Mouse (Mus musculus) adrenal gland, postnatal 14 days (tissue): ENCODE data around the gene Ampd1. TPM values are rescaled to one million over a fixed set of nuclear protein-coding genes. Genes with fewer than 3 reads are reported as not detected.

Experiments
- DNase-seq: peaks from one replicate; pipeline ENCODE4 v3.0.0; 2021; ENCODE audit warnings: mixed read lengths
- total RNA-seq: library from RNA; stranded (reverse); gene quantifications from 2 replicates; pipeline ENCODE4 v1.2.3, GENCODE M21; 2021

Ampd1 gene
- total RNA-seq, 1 experiment from 2014 or later = not detected

DNA sequence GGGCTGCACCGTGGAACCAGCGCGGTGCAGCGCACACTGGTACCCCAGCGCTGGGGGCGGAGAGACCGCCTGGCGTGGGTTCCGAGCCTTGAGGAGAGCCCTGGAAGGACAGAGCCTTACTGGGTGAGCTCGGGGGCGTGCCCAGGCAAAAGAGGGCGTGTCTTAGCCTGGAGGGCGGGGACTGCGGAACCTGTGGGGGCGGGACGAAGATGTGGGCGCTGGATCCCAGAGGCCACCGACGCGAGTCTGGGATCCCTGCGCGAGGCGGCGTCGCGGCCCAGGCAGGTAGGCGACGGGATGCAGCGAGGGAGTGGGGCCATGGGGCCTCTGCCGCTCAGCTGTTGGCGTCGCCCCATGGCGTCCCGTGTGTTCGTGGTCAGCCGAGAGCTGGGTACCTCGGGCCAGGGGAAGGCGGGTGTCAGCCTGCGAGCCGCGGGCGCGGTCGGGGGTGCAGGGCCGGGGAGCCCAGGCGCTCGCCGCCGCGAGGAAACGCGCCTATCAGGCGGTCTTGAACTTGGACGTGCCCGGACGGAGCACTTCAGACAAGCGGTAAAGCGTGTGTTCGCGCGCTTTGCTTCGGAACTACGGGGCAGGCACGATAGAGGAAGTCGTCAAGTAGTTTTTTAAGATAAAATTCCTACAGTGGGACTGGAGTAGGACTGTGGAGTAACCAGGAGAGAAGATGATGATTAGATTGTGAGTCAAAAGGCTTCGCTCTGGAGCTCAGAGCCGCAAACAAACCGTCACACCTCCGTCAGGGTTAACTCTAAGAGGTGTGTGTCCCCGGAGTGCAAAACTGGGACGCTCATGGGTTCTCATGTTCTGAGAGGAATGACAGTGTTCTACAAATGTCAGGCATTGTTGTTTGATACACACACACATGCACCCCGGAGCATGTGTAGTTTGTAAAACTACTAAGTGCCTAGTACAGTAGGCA lies 28.9 kb downstream of the Ampd1 start, which contains the start of gene Dennd2c:
Gene Dennd2c, plus strand, starts transcription at position 151 of the 937 bp plus-strand sequence.
- DNase-seq = peak; percentile 97

DNA sequence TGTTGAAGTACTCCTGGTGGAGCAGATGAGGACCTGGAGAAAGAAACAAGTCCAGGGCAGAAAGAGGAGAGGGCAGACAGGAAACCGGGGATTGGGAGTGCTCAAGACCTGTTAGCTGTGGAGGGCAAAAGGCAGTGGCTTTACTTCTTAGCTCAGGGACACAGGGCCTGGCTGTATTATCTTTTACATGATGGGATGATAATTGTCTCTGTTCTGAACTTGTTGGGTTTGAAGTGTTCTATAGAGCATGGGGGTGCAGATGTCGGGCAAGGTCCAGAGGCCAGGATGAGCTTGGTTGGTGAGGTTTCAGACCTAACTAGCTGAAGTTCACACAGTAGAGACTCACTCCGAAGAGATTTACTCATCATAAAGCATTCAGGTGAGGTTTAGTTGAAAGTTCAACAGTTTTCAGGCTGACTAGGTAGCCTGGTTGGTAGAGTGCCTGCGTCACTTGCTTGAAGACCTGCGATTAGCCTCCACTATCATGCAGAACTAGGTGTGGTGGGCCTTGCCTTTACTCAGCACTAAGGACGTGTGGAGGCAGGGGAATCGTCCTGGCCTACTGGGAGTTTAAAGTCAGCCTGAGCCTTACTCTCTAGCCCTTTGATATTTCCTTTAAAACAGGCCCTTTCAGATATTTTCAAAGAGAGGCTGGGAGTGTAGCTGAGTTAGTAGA lies 33.9 kb downstream of the Ampd1 start:
- DNase-seq = no peak

DNA sequence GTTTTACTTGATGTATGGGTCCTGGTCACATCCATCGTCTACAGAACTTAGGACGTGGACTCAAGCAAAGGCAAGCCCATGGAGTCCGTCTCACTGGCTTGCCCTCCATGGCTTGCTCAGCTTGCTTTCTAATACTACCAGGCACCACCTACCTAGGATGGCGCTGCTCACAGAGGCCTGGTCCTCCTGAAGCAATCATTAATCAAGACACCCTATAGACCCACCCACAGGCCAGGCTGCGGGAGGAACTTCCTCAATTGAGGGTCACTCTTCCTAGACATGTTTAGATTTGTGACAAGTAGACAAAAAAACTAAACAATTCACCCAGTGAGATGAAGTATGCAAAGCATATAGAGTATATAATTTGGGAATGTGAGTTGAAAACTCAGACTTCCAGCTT lies 38.4 kb downstream of the Ampd1 start:
- no peak for DNase-seq

DNA sequence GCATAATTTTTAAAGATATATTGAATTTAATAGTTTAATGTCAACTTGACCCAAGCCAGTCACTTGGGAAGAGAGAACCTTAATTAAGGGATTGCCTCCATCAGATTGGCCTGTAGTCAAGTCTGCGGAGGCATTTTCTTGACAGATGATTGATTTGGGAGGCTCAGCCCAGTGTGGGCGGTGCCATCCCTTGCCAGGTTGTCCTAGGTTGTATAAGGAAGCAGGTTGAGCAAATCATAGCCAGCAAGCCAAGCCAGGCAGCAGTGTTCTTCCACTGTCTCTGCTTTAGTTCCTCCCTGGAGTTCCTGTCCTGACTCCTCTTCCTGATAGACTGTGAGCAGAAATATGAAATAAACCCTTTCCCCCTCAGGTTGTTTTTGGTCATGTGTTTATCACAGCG lies 49.8 kb downstream of the Ampd1 start:
- DNase-seq = no peak

DNA sequence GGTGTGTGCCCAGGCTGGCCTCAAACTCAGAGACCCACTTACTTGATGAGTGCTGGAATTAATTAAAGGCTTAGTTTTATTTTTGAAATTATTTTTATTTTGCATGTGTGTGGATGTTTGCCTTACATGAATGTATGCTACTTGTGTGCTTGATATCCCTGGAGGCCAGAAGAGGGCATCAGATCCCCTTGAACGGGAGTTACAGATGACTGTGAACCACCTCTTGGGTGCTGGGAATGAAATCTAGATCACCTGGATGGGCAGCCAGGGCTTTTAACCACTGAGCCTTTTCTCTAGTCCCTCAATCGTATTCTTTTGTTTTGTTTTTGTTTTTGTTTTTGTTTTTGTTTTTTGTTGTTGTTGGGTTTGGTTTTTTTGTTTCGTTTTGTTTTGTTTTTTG lies 52.3 kb downstream of the Ampd1 start:
- DNase-seq = no peak

DNA sequence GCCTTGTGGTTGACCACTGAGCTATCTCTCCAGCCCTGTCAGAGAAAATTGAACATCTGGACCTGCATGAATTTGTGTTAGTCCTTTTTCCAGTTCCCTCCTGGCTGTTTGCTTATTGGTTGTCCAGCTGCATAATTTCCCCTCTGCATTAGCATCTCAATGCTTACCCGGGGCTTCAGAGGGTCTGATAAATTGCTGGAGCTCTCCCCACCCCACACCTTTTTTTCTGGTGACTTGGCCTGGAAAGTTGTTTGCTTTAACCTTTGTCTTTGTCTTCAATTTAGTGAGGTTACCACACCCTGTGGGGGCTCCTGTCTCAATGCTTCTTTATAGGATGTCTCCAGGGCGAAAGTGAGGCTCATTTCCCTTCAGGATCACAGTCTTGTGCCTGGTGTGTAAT lies 53.4 kb downstream of the Ampd1 start:
- no peak for DNase-seq

DNA sequence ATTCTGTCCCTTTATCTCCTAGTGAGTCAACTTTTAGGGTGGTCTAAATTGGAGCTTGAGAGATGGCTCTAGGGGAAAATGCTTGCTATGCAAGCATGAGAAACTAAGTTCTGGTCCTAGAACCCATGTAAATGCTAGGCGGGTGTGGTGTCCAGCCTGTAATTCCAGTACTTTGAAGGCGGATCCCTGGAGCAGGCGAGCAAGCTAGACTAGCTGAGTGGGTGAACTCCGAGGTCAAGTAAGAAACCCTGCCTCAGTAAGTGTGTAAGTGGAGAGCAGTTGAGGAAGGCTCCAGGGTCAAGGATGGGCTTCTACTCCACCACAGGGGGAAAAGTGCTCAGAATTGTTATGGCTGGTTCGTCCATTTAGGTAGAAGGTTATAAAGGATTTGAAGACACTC lies 53.9 kb downstream of the Ampd1 start:
- DNase-seq = no peak

DNA sequence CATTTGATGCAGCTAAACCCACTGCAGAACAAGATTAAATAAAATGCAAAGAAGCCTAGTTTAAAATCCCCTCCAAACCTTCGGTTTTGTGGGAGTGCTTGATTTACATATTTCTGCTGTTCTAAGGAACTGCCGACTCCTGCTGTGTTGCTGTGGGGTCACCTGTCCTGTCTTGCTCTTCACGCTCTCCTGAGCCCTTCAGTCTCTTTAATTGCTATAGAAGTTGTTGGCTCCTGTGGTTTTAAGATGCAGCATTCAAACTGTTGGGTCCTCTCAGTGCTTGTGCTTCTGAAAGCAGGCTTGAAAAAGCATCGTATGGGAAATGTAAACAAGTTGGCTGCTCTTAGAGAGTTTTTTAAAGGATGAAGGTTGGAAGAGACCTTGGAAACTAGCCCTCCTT lies 54.4 kb downstream of the Ampd1 start:
- DNase-seq = no peak

DNA sequence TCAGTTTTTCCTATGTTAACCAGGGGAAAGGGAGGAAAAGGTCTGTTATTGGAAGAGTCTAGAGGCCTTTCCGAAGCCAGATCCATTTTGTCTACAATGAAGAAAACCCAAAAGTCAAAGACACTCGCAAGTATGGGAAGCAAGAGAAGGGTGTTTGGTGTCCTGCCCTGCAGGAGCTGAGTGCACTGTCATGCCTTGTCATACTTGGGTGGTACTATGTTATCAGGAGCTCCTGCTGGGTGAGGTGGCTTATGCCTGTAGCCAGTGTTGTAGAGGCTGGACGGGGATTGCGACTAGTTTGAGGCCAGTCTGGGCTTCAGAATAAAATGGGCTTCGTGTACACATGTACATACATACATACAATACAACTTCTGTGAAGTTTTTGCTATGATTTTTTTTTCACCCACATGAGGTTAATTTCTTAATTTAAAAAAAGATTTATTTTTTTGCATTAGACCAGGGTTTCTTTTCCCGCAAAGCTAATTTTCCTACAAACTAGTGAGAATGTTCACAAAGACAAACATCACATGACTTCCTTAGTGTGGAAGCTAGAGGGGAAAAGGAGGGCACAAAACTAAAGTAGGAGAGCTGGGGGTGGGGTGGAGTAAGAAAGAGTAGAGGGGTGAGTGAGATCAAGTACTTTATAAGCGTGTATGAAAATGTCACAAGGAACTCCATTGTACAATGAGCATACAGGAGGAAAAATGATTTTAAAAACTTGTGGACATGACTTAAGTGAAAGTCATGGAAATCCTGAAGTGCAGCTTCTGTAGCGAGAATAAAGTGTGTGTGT lies 55.7 kb downstream of the Ampd1 start:
- no peak for DNase-seq

DNA sequence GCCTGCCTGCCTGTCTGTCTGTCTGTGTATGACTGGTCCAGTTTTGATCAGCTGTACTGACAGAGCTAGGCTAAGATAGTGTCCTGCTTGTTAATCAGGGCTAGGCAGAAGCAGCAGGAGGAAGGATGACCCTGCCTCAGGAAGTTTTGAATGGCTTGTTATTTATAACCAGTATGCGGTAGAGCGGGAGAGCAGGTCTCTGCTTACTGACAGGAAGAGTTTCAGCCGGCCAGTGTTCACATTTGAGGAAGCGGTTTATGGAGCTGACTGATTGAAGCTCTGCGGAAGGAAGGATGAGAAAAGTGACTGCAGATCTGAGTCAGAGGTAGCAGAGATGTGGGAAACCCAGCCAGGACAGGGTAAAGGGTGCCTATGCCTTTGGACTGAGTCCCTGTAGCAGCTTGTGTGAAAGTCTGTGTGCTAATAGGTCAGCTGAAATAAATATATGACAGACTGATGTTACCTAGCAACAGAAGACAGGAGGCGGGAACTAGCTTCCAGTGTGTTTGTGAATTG lies 56.5 kb downstream of the Ampd1 start:
- DNase-seq = peak; percentile 15

DNA sequence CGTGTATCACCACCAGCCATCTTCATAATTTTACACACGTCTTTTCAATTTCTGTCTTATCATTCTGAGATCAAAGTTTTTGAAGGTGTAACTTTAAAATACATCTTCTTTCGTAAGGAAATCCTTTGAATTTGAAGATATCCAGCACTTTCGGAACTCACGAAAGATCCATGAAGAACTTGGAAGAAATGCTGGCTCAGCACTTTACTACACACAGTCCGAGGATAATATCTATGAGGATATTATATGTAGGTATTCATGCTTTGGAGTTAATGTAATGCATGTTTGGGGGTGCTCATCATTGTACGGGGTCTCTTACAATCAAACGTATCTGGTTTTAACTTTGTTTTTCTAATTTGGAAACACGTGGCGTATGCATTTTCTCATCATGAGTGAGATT lies 59.3 kb downstream of the Ampd1 start:
- DNase-seq = no peak

DNA sequence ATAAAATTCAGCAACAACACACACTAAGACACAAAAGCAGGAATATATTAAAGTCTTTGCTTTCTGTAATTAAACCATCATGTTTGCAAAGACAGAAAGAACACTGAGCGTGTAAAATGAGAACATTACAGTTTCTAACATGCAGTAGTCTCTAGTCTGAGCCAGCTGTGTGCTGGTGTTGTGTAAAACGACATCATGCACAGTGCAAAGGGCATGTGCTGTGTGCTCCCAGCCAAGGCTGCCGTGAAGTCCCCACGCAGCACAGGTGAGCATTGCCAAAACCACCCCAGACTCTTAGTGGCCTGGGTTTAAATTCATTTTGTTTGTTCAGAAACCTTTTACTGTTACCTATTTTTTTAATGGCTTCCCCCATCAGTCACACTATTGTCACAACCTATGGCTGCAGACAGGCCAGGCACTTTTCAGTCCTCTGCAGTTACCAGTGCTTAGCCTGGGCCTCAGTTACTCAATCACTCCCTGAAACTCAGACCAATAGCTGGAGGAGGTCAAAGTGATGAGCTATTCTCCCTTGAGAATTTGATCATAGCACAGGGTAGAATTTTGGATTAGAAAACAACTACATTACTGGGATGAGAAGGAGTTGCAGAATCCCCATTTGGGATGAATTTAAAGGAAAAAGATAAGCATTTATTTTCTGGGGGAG lies 62.7 kb downstream of the Ampd1 start:
- DNase-seq = no peak

DNA sequence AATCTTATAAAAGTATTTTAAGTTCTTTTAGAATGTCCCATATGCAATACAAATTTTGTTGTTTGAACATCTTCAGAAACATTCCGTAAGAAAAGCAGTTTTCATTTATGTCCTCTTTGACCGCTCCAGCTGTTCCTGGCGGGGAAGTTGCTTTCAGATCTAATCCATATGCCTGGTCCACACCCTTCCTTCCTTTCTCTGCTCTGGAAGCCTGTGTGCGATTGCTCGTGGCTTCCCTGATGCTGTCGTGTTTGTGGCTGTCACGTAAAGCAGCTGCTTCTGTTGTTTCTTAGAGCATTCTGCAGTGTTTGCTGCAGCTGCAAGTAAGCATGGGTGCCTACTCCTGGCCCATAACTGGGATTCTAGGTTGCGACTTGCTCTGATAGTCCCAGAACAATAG lies 65.2 kb downstream of the Ampd1 start:
- peak; percentile 22 for DNase-seq

DNA sequence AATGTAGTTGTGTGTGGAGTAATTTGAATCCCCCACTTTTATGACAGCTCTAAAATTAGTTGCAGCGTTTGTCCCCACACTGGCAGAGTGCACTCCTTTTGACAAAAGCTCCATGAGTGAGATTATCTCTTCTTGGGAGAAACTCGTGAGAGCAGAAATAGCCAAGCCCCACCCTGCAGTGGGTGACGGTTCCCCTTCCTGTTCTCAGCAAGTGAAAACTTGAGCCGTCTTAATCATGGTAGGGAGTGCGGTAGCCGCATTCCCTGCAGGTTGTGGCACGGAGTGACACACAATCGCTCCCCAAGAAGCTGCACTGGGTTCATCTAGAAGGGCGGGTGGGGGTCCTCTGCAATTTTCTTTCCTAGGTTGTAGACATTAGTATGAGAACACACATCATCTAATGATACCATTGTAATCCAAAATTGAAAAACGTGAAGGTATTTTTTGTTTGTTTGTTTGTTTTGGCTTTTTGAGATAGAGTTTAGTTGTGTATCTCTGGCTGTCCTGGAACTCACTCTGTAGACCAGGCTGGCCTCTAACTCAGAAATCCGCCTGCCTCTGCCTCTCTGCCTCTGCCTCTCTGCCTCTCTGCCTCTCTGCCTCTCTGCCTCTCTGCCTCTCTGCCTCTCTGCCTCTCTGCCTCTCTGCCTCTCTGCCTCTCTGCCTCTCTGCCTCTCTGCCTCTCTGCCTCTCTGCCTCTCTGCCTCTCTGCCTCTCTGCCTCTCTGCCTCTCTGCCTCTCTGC lies 66.5 kb downstream of the Ampd1 start:
- peak; percentile 12 for DNase-seq

DNA sequence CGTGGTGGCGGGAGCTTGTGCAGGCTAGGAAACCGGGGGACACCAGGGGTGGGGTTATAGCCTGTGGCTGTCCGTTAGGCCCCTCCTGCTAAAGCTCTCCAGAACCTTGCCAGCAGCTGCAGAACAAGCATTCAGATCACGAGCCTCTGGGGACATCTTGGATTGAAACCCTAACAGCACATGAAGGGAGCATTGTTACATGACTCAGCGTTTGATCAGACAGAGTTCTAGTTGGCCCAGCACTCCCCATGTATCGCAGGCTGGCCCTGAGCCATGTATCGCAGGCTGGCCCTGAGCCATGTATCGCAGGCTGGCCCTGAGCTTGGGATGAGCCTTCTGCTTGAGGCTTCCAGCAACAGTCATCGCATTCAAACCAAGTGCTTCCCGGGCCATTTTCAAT lies 67.5 kb downstream of the Ampd1 start:
- DNase-seq = peak; percentile 24

DNA sequence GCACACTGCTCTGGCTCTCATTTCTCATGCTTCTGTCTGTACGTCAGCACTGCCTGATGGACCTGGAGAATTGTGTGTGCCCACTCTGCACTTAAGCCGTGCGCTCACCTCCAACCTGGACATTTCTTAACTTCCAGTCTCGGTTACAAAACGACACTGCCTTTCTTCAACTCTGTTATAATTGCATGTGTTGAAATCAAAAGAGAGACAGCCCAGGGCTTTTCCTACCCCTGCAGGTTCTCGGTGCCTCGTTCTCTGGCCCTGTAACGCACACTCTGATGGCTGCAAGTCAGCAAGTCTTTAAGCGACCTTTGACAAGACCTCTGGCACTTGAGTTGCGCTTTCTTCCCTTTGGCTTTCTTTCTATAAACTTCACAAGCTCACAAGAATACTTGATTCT lies 68.6 kb downstream of the Ampd1 start:
- DNase-seq = no peak

DNA sequence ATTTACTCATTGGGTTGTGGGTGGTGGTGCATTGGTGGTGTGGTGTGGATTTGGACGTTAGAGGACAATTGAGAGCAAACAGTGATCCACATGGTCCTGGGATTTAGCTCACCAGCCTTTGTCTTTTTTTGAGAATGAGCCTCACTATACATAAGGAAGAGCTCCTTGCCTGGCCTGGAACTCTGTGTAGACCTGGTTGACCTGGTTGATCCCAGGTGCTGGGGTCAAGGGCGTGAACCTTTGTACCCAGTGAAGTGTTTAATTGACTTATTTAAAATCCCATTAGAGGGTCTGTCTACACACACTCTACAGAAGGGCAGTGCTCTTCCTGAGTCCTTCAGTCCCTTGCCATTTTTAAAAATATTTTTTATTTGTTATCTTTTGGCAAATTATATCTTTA lies 71.5 kb downstream of the Ampd1 start:
- no peak for DNase-seq

DNA sequence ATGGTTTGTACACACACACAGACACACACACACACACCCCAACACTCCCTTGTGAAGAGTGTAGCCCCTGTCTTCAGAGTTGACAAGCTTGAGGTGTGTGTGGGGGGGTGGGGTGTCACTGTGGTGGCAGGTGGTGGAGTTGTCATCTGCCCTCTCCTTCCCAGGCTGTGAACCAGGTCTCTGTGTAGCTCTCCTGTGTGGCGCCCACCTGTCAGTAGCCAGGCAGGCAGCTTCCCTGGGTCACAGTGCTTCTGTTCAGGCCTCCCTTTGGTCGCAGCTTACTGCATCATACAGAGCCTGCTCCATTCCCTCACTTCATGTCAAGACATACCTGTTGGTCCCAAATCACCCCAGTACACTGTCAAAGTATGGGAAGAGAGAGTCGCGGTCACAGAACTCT lies 72.0 kb downstream of the Ampd1 start:
- no peak for DNase-seq

DNA sequence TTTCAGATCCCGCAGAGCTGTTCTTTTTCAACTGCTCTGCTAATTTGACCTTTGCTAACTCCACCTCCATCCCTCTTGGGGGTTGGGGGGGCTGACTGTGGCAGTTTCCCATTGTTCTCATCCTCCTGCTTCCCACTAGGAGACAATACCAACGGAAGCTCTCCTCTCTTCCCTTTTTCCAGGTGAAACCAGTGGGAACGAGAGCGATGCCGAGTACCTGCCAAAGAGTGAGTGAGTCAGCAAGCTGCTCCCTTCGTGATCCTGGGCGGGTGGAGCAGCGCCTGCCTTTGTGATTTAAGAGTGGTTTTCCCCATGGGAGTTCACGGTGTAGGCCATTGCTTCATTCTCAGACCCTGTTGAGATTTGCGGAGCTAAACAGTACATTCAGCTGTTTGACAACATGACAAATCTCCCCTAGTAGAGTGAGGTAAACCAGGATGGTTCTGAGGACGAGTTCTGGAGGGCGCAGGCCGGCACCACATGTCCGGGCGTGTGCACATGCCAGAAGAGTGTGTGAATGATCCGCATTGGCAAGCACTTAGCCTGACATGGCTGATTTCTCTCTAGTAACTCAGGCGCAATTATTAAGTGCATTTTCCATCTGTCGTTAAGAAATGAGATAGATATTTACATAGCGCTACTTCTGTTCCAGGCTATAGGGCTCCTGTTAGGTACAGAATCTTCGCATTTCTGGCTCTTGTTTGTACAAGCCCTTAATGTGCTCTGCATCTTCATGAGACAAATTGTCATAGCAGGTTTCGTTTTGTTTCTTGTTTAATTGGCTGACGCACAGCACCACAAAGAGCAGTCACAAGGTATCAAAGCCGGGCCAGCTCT lies 72.7 kb downstream of the Ampd1 start:
- no peak for DNase-seq

DNA sequence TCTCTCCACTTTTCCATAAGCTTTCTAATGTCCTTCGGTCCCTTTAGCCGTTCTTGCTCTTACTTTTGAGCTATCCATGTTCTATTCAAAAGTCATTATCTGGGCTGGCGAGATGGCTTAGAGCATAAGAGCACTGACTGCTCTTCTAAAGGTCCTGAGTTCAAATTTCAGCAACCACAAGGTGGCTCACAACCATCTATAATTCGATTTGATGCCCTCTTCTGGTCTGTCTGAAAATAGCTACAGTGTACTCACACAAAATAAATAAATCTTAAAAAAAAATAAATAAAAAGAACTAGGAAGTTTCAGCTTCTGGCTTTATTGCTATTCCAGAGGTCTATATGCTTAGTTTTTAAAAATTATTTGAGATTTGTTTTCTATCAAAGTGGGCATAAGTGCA lies 74.0 kb downstream of the Ampd1 start:
- DNase-seq = no peak
